Mouse (Mus musculus) stomach, embryonic 16.5 days (tissue): ENCODE results near the gene Dennd2c. TPM values are rescaled to one million over a fixed set of nuclear protein-coding genes. Genes with fewer than 3 reads are reported as not detected.
A peak's percentile ranks its signal among the peaks of the same experiment; 100 is the strongest.

Source experiments
- ATAC-seq: fragments of 200-750 bp; cut with Nextera tagmentation; 2 replicates; pipeline ENCODE4 v1.8.0; 2017; ENCODE audit warnings: moderate number of reproducible peaks, moderate TSS enrichment; ENCODE audit not compliant: insufficient read depth, low FRiP score
- H3K27ac ChIP-seq: fragments of 300-500 bp; sonication (generic); 2 replicates; pipeline ENCODE4 v1.5.1; 2014; ENCODE audit warnings: low read length
- H3K27me3 ChIP-seq: fragments of 300-500 bp; sonication (generic); 2 replicates; pipeline ENCODE4 v1.6.1; 2014; ENCODE audit warnings: low read length, control low read depth, mixed read lengths; ENCODE audit not compliant: control insufficient read depth, insufficient read depth
- H3K36me3 ChIP-seq: fragments of 300-500 bp; sonication (generic); 2 replicates; pipeline ENCODE4 v1.6.1; 2014; ENCODE audit warnings: low read length; ENCODE audit not compliant: control insufficient read depth, insufficient read depth
- H3K4me1 ChIP-seq: fragments of 300-500 bp; sonication (generic); 2 replicates; pipeline ENCODE4 v1.6.1; 2014; ENCODE audit warnings: low read length, control low read depth, mixed read lengths; ENCODE audit not compliant: control insufficient read depth, insufficient read depth
- H3K4me2 ChIP-seq: fragments of 300-500 bp; sonication (generic); 2 replicates; pipeline ENCODE4 v1.6.1; 2014; ENCODE audit warnings: low read depth, low read length, mixed read lengths
- H3K4me3 ChIP-seq: fragments of 300-500 bp; sonication (generic); replicated peaks from 2 replicates; pipeline ENCODE4 v1.5.1; 2014; ENCODE audit warnings: mild to moderate bottlenecking, low read length
- H3K9ac ChIP-seq: fragments of 300-500 bp; sonication (generic); 2 replicates; pipeline ENCODE4 v1.6.1; 2014; ENCODE audit warnings: low read length
- H3K9me3 ChIP-seq: fragments of 300-500 bp; sonication (generic); replicated peaks from 2 replicates; pipeline ENCODE4 v1.6.1; 2016; ENCODE audit warnings: low read length, control low read depth; ENCODE audit not compliant: control insufficient read depth
- WGBS: fragments of 180-500 bp; shearing (Covaris S2); extraction: QIAGEN DNeasy Blood & Tissue Kit; methylation state at CpG from one replicate; pipeline ENCODE4 v1.1.7; 2014; 5-methylcytosine and 5-hydroxymethylcytosine counted together
- polyA plus RNA-seq: library from polyadenylated mRNA; unstranded; fragments of >200 nt; fragmentation: Nextera tagmentation; extraction: Ambion mirVana; gene quantifications from 2 replicates; pipeline ENCODE4 v1.2.1, GENCODE M21; 2015

Dennd2c gene
- polyA plus RNA-seq = 9.9 and 11.0 TPM in 2 replicates

DNA sequence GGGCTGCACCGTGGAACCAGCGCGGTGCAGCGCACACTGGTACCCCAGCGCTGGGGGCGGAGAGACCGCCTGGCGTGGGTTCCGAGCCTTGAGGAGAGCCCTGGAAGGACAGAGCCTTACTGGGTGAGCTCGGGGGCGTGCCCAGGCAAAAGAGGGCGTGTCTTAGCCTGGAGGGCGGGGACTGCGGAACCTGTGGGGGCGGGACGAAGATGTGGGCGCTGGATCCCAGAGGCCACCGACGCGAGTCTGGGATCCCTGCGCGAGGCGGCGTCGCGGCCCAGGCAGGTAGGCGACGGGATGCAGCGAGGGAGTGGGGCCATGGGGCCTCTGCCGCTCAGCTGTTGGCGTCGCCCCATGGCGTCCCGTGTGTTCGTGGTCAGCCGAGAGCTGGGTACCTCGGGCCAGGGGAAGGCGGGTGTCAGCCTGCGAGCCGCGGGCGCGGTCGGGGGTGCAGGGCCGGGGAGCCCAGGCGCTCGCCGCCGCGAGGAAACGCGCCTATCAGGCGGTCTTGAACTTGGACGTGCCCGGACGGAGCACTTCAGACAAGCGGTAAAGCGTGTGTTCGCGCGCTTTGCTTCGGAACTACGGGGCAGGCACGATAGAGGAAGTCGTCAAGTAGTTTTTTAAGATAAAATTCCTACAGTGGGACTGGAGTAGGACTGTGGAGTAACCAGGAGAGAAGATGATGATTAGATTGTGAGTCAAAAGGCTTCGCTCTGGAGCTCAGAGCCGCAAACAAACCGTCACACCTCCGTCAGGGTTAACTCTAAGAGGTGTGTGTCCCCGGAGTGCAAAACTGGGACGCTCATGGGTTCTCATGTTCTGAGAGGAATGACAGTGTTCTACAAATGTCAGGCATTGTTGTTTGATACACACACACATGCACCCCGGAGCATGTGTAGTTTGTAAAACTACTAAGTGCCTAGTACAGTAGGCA lies at the start of gene Dennd2c:
Gene Dennd2c, plus strand, starts transcription at position 151 of the 937 bp plus-strand sequence.
- peak within 1 kb of the TSS; percentile 99 for H3K4me2 ChIP-seq
- WGBS = under 1% methylated on average over 72 of the region's 72 CpGs
- peak within 1 kb of the TSS; percentile 89 for H3K9ac ChIP-seq
- H3K9me3 ChIP-seq = no peaks in the 10 kb centered on the region
- H3K4me3 ChIP-seq = peak within 1 kb of the TSS; percentile 87
- H3K27me3 ChIP-seq = no peaks in the 10 kb centered on the region
- peak; percentile 97 for ATAC-seq
- H3K27ac ChIP-seq = peak within 1 kb of the TSS; percentile 90
- no peaks in the 10 kb centered on the region for H3K36me3 ChIP-seq
- peaks cover 4% of the 10 kb centered on the region for H3K4me1 ChIP-seq

DNA sequence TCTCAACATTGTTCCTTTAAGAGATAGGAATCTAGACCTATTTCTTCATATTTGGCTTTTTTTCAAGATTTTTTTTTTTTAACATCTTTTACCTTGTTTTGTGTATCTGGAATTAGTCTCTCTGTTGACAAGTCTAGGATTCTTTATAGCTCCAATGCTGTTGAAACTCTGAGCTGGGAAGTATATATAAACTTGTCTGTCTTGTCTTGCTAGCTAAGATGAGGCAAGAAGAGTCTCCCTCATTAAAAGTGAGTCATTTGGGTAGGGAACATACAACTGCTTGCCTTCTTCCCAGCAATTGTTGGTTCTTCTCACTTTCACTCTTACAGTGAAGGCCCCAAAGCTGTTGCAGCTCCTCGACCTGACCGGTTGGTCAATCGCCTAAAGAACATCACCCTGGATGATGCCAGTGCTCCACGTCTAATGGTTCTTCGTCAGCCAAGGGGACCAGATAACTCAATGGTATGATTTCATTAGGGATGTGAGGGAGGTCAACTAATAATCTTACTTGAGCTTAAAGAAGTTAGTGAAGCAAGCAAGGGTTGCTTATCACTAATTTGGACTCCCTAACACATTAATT lies 46.3 kb upstream of the Dennd2c start:
- WGBS = 91% methylated on average over 5 of the region's 5 CpGs
- Histone ChIP-seq H3K9ac (no peak overlapping the region), H3K27ac (no peak overlapping the region), H3K4me1 (no peaks in the 10 kb centered on the region), H3K4me2 (no peak overlapping the region), H3K27me3 (no peaks in the 10 kb centered on the region), H3K4me3 (no peak overlapping the region), H3K36me3 (peaks cover 21% of the 10 kb centered on the region), H3K9me3 (no peaks in the 10 kb centered on the region)
- ATAC-seq = no peak

- peak overlapping the region; percentile 62 for H3K4me2 ChIP-seq
- H3K36me3 ChIP-seq = peaks cover 23% of the 10 kb centered on the region
- H3K27ac ChIP-seq = peak overlapping the region; percentile 68
- no peaks in the 10 kb centered on the region for H3K4me1 ChIP-seq
- peak overlapping the region; percentile 63 for H3K9ac ChIP-seq
- H3K4me3 ChIP-seq = peak overlapping the region; percentile 89
- H3K9me3 ChIP-seq = no peaks in the 10 kb centered on the region
- ATAC-seq = peak; percentile 25; the same call in 1 of the 2 replicates
- no peaks in the 10 kb centered on the region for H3K27me3 ChIP-seq
- 3% methylated on average over 10 of the region's 10 CpGs for WGBS
Observed at GRCm38 (mm10) chr3:103057752-103058151, 44.7 kb upstream of the Dennd2c start.

DNA sequence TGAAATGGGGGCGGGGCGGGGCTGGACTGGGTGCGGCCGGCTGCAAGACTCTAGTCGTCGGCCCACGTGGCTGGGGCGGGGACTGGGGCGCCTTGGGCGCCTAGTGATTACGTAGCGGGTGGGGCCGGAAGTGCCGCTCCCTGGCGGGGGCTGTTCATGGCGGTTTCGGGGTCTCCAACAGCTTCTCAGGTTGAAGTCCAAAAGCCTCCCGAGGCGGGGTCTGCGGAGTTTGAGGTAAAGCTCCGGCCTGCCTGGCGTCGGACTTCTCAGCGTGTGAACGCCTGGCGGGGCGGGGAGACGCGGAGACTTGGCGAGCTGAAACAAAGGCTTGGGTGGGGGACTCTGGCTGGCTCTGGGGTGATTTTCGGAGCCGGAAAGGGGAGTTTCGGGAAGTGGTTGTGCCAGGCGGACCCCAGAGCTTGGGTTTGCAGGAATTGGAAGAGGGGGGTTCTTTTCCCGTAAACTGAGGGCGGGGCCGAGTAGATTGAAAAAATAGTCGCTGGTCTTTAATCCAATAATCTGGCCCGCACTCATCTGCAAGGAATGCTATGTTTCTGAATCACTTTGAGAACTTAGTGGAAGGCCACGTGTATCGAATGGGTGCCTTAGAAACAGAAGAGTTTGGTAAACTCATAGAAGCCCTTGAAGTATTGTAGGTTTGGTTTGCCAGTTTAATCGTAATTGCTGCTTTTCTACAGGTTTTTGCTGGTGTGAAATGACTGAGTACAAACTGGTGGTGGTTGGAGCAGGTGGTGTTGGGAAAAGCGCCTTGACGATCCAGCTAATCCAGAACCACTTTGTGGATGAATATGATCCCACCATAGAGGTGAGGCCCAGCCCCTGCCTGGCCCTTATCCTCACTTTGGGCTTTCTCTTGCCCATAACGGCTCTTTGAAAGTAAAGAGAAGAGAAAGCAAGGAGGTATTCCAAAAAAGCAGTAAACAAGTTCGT lies 43.9 kb upstream of the Dennd2c start, which contains the start of gene Nras:
Gene Nras, plus strand, starts transcription at position 79 of the 951 bp plus-strand sequence.
- Histone ChIP-seq H3K4me3 (peak within 1 kb of the TSS; percentile 89), H3K36me3 (peaks cover 30% of the 10 kb centered on the region), H3K27ac (peak within 1 kb of the TSS; percentile 98), H3K27me3 (no peaks in the 10 kb centered on the region), H3K9me3 (no peaks in the 10 kb centered on the region), H3K4me2 (peak within 1 kb of the TSS; percentile 62), H3K4me1 (no peaks in the 10 kb centered on the region), H3K9ac (peak within 1 kb of the TSS; percentile 96)
- peak; percentile 98 for ATAC-seq
- 1% methylated on average over 46 of the region's 46 CpGs for WGBS

GRCm38 (mm10) chr3:103066927-103067326 lies 35.5 kb upstream of the Dennd2c start:
- no peaks in the 10 kb centered on the region for H3K9me3 ChIP-seq
- peaks cover 42% of the 10 kb centered on the region for H3K36me3 ChIP-seq
- no peaks in the 10 kb centered on the region for H3K27me3 ChIP-seq
- H3K4me1 ChIP-seq = no peaks in the 10 kb centered on the region
- H3K9ac ChIP-seq = no peak overlapping the region
- H3K4me2 ChIP-seq = no peak overlapping the region
- no peak overlapping the region for H3K4me3 ChIP-seq
- peak; percentile 40; the same call in 1 of the 2 replicates for ATAC-seq
- 0 out of 2 replicates have a peak overlapping the region, but pooled peaks have one; percentile 1 for H3K27ac ChIP-seq
- WGBS = 62% methylated on average over 8 of the region's 8 CpGs

DNA sequence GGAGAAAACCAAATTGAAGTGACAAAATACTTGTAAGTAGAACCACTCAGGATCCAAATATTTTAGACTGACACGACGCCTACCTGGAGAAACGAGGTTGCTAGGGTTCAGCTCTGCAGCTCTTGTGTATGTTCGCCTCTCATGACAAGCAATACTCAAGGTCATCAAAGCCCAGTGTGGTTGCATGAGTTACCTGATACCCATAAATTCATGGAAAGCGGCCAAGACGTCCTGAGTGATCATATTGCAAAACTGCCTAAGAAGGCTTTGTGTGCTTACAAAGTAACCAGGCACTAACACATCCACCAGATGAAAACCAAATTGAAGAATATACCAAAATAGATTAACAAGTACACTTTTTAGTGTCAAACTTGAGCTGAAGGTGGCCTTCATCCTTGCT lies 33.4 kb upstream of the Dennd2c start:
- Histone ChIP-seq H3K9ac (no peak overlapping the region), H3K27ac (no peak overlapping the region), H3K4me1 (no peaks in the 10 kb centered on the region), H3K27me3 (no peaks in the 10 kb centered on the region), H3K36me3 (peaks cover 32% of the 10 kb centered on the region), H3K9me3 (no peaks in the 10 kb centered on the region), H3K4me3 (no peak overlapping the region), H3K4me2 (no peak overlapping the region)
- 90% methylated on average over 6 of the region's 6 CpGs for WGBS
- ATAC-seq = no peak

DNA sequence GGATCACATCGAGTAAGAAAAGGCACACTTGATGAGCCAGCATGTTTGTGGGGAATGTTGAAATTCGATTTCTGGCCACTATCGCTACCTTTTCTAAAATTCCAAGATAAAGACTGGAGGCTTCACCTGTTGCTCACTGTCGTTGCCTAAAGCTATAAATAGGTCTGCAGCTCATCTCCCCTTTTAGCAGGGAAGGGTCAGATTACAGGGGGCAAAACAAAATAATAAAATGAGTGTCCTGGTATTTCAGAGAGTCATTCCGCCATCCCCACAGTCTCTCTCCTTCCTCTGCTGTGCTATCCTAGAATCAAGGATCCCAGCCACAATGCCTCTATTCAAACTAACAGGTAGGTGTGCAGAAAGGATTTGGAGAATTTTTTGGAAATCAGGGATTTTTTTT lies 28.6 kb upstream of the Dennd2c start, which contains the start of gene Ampd1:
Gene Ampd1, plus strand, starts transcription at position 244 of the 400 bp plus-strand sequence.
- Histone ChIP-seq H3K27me3 (no peaks in the 10 kb centered on the region), H3K4me2 (no peak within 1 kb of the TSS), H3K9ac (no peak within 1 kb of the TSS), H3K36me3 (0 out of 2 replicates have a peak, but pooled peaks cover 5% of the 10 kb centered on the region), H3K9me3 (no peaks in the 10 kb centered on the region), H3K4me1 (no peaks in the 10 kb centered on the region), H3K4me3 (no peak within 1 kb of the TSS), H3K27ac (no peak within 1 kb of the TSS)
- WGBS = 63% methylated on average over 5 of the region's 5 CpGs
- ATAC-seq = no peak

DNA sequence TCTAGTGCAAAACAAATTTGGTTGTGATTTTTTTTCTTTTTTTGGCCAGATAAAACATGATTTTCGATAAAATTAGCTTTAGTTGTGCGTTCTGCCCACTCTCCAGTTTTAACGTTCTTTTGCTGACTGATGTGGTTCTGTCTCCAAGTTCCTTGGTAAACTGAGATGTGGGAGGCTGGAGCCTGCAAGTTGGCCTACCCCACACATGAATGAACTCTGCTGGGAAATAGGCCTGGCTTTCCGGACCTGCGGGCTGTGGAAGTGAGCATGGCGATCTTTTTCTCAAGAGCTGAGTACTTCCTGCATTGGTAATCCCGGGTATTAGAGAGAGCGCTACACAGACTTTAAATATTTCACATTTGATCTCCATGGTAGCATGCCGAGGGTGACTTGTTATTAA lies 26.5 kb upstream of the Dennd2c start:
- no peaks in the 10 kb centered on the region for H3K27me3 ChIP-seq
- no peak overlapping the region for H3K4me3 ChIP-seq
- H3K27ac ChIP-seq = no peak overlapping the region
- no peaks in the 10 kb centered on the region for H3K4me1 ChIP-seq
- no peaks in the 10 kb centered on the region for H3K9me3 ChIP-seq
- no peaks in the 10 kb centered on the region for H3K36me3 ChIP-seq
- 81% methylated on average over 9 of the region's 9 CpGs for WGBS
- no peak for ATAC-seq
- no peak overlapping the region for H3K9ac ChIP-seq
- H3K4me2 ChIP-seq = no peak overlapping the region
